Mouse (Mus musculus) retina, postnatal 7 days (tissue): Measurements from ENCODE around the gene Plpp2.

Source experiments
- DNase-seq: peaks from one replicate; pipeline ENCODE4 v3.0.0-alpha.2; 2012; ENCODE audit warnings: low read depth, low spot score

Plpp2 gene

GRCm38 (mm10) chr10:79548971-79549723 lies 15.6 kb upstream of the Plpp2 start:
- no peak for DNase-seq

- no peak for DNase-seq
These were observed 14.9 kb upstream of the Plpp2 start for GRCm38 (mm10) chr10:79548546-79548945.

GRCm38 (mm10) chr10:79547148-79547675 lies 13.6 kb upstream of the Plpp2 start:
- DNase-seq = no peak

- no peak for DNase-seq
These were observed 12.9 kb upstream of the Plpp2 start for GRCm38 (mm10) chr10:79546483-79546882.

GRCm38 (mm10) chr10:79545891-79546290 lies 12.3 kb upstream of the Plpp2 start:
- DNase-seq = no peak

- no peak for DNase-seq
These were observed 11.0 kb upstream of the Plpp2 start for GRCm38 (mm10) chr10:79544631-79545030.

- no peak for DNase-seq
These were observed 10.4 kb upstream of the Plpp2 start for GRCm38 (mm10) chr10:79543884-79544597.

- DNase-seq = no peak
These were observed 8.6 kb upstream of the Plpp2 start for GRCm38 (mm10) chr10:79542171-79542570.

- no peak for DNase-seq
These were observed 7.9 kb upstream of the Plpp2 start for GRCm38 (mm10) chr10:79541522-79541921.

- no peak for DNase-seq
These were observed 7.2 kb upstream of the Plpp2 start for GRCm38 (mm10) chr10:79540746-79541145.

GRCm38 (mm10) chr10:79539701-79540495 lies 6.3 kb upstream of the Plpp2 start:
- no peak for DNase-seq

- DNase-seq = no peak
These were observed 5.3 kb upstream of the Plpp2 start for GRCm38 (mm10) chr10:79538873-79539272.

- DNase-seq = no peak
These were observed 4.7 kb upstream of the Plpp2 start for GRCm38 (mm10) chr10:79538323-79538722.

- DNase-seq = no peak
These were observed 4.2 kb upstream of the Plpp2 start for GRCm38 (mm10) chr10:79537781-79538180.

GRCm38 (mm10) chr10:79537271-79537670 lies 3.7 kb upstream of the Plpp2 start:
- DNase-seq = no peak

- DNase-seq = no peak
These were observed 3.0 kb upstream of the Plpp2 start for GRCm38 (mm10) chr10:79536461-79537080.

- DNase-seq = no peak
These were observed 1.8 kb upstream of the Plpp2 start for GRCm38 (mm10) chr10:79535431-79535830.

- no peak for DNase-seq
These were observed 830 bp upstream of the Plpp2 start for GRCm38 (mm10) chr10:79534426-79534825.

- DNase-seq = no peak
These were observed 918 bp downstream of the Plpp2 start for GRCm38 (mm10) chr10:79532678-79533077.

- DNase-seq = no peak
These were observed 2.0 kb downstream of the Plpp2 start for GRCm38 (mm10) chr10:79531593-79531992.

GRCm38 (mm10) chr10:79530721-79531120 lies 2.9 kb downstream of the Plpp2 start:
- DNase-seq = no peak

GRCm38 (mm10) chr10:79530241-79530640 lies 3.4 kb downstream of the Plpp2 start:
- no peak for DNase-seq
